ENCODE assay signal across 8 mouse cellular contexts in genomic region chrX:36816953-36817441, GRCm38 (mm10). TPM values are rescaled to one million over a fixed set of nuclear protein-coding genes. Genes with fewer than 3 reads are reported as not detected.
DNase-seq lines count a peak whose midpoint lies in the region; ATAC-seq and TF ChIP-seq lines count a peak whose summit lies in the region.

No protein-coding gene starts in this region.

- no peaks in the 10 kb centered on the region for H3K9me3 ChIP-seq in E14TG2a.4 (ENCODE audit: low read length)
- no peaks in the 10 kb centered on the region for H3K9me3 ChIP-seq in liver, embryonic 12.5 days (replicated peaks)

- no peak for TF ChIP-seq POLR2A in small intestine, adult 2 months (IDR thresholded peaks at IDR 0.05; ENCODE audit: low read depth, low read length)

- H3K9ac ChIP-seq in liver, embryonic 12.5 days = peak overlapping the region; percentile 48

- ATAC-seq in granulocyte monocyte progenitor cell, adult 5-6 weeks (replicated peaks; ENCODE audit: poor library complexity, severe bottlenecking) = 0 out of 2 replicates have a peak, but pooled peaks have one; percentile 12
- ATAC-seq in liver, embryonic 12.5 days = peak; percentile 73

- no peak for TF ChIP-seq CTCF in E14TG2a.4 (conservative IDR thresholded peaks at IDR 0.05; ENCODE audit: low read length)
- TF ChIP-seq CTCF in small intestine, adult 2 months (IDR thresholded peaks at IDR 0.05; ENCODE audit: extremely low read depth, insufficient read length, insufficient replicate concordance, low read depth, low read length) = no peak

- H3K4me3 ChIP-seq in E14TG2a.4 (replicated peaks; ENCODE audit: low read length) = peak overlapping the region; percentile 72
- peak overlapping the region; percentile 32 for H3K4me3 ChIP-seq in liver, embryonic 12.5 days
- peak overlapping the region; percentile 33; the same call in 1 of the 2 replicates for H3K4me3 ChIP-seq in small intestine, adult 2 months (ENCODE audit: low read depth, low read length)

- 8% methylated on average over 9 of the region's 10 CpGs for WGBS in liver, embryonic 12.5 days (ENCODE audit: insufficient replicate concordance)
- WGBS in small intestine, adult 2 months = 16% methylated on average over 10 of the region's 10 CpGs

- H3K4me1 ChIP-seq in E14TG2a.4 (replicated peaks; ENCODE audit: low read depth, low read length) = peaks cover 56% of the 10 kb centered on the region
- peaks cover 12% of the 10 kb centered on the region for H3K4me1 ChIP-seq in liver, embryonic 12.5 days
- H3K4me1 ChIP-seq in small intestine, adult 2 months (ENCODE audit: control insufficient read depth, insufficient read depth, insufficient read length, low read length) = peaks cover 8% of the 10 kb centered on the region; the same call in 1 of the 2 replicates

- DNase-seq in ES-CJ7 (ENCODE audit: low read depth, low spot score) = peak; percentile 83
- no peak for DNase-seq in spleen, adult 18-20 months
- no peak for DNase-seq in cerebellum, adult 11-12 months
- DNase-seq in gastrocnemius, postnatal 10 days = no peak

- peaks cover 4% of the 10 kb centered on the region; the same call in 1 of the 2 replicates for H3K36me3 ChIP-seq in E14TG2a.4 (ENCODE audit: insufficient read depth, low read length)
- no peaks in the 10 kb centered on the region for H3K36me3 ChIP-seq in liver, embryonic 12.5 days
- H3K36me3 ChIP-seq in small intestine, adult 2 months (ENCODE audit: control insufficient read depth, insufficient read depth, low read length) = no peaks in the 10 kb centered on the region

- peak overlapping the region; percentile 66 for H3K4me2 ChIP-seq in liver, embryonic 12.5 days

- peak overlapping the region; percentile 66 for H3K27ac ChIP-seq in liver, embryonic 12.5 days
- peak overlapping the region; percentile 87 for H3K27ac ChIP-seq in small intestine, adult 2 months (ENCODE audit: insufficient read depth, low read depth, low read length)

- H3K27me3 ChIP-seq in E14TG2a.4 (ENCODE audit: insufficient read depth, low read length) = no peaks in the 10 kb centered on the region
- H3K27me3 ChIP-seq in liver, embryonic 12.5 days (replicated peaks) = no peaks in the 10 kb centered on the region
- no peaks in the 10 kb centered on the region for H3K27me3 ChIP-seq in small intestine, adult 2 months (ENCODE audit: control insufficient read depth, insufficient read depth, low read length)

RNA-seq across cellular contexts. Expression of gene Slc25a5, which starts 21.5 kb away (rescaled TPM):
- 933 and 1,044 TPM in 2 replicates for total RNA-seq in granulocyte monocyte progenitor cell, adult 5-6 weeks (2014; fragmentation: Nextera tagmentation)
- total RNA-seq in granulocyte monocyte progenitor cell, adult 5-6 weeks (2017) = 865 and 1,012 TPM in 2 replicates
- polyA plus RNA-seq in liver, embryonic 12.5 days (2016; fragmentation: Nextera tagmentation; extraction: Ambion mirVana) = 641 and 655 TPM in 2 replicates
- 962 and 2,171 TPM in 2 replicates for polyA plus RNA-seq in small intestine, adult 2 months (2012; rRNA removed)
- total RNA-seq in gastrocnemius, postnatal 10 days (2021) = 100 to 1,000 TPM; 217 to 231 TPM

RNA-seq across cellular contexts. Expression of gene Ube2a, which starts 56.7 kb away (rescaled TPM):
- total RNA-seq in granulocyte monocyte progenitor cell, adult 5-6 weeks (2014; fragmentation: Nextera tagmentation) = 108 and 126 TPM in 2 replicates
- total RNA-seq in granulocyte monocyte progenitor cell, adult 5-6 weeks (2017) = 12.7 and 28.0 TPM in 2 replicates
- 88.0 and 89.9 TPM in 2 replicates for polyA plus RNA-seq in liver, embryonic 12.5 days (2016; fragmentation: Nextera tagmentation; extraction: Ambion mirVana)
- 20.6 and 34.2 TPM in 2 replicates for polyA plus RNA-seq in small intestine, adult 2 months (2012; rRNA removed)
- total RNA-seq in gastrocnemius, postnatal 10 days (2021) = 10 to 100 TPM; 45.4 to 45.8 TPM

RNA-seq across cellular contexts. Expression of gene C330007P06Rik, which starts 56.9 kb away (rescaled TPM):
- total RNA-seq in granulocyte monocyte progenitor cell, adult 5-6 weeks (2014; fragmentation: Nextera tagmentation) = 26.3 and 26.8 TPM in 2 replicates
- total RNA-seq in granulocyte monocyte progenitor cell, adult 5-6 weeks (2017) = 70.1 and 71.1 TPM in 2 replicates
- 18.5 and 22.2 TPM in 2 replicates for polyA plus RNA-seq in liver, embryonic 12.5 days (2016; fragmentation: Nextera tagmentation; extraction: Ambion mirVana)
- polyA plus RNA-seq in small intestine, adult 2 months (2012; rRNA removed) = 2.8 and 5.2 TPM in 2 replicates
- 10 to 100 TPM; 12.1 to 13.8 TPM for total RNA-seq in gastrocnemius, postnatal 10 days (2021)
